Mouse (Mus musculus) bone marrow macrophage, adult 2 months (primary cell): ENCODE measurements around the gene Btbd9.

Experiments used
- CTCF ChIP-seq: IDR thresholded peaks from 2 replicates; pipeline ENCODE4 v1.5.1; 2012; ENCODE audit warnings: low read depth, mild to moderate bottlenecking, low read length, moderate library complexity
- POLR2A ChIP-seq: IDR thresholded peaks from 2 replicates; pipeline ENCODE4 v1.6.1; 2012; ENCODE audit warnings: mild to moderate bottlenecking, low read depth, low read length, borderline replicate concordance

- no peak for TF ChIP-seq CTCF
- no peak for TF ChIP-seq POLR2A
Measured at GRCm38 (mm10) chr17:30498376-30498719, 77.9 kb downstream of the Btbd9 start.
